Mouse (Mus musculus) spleen, adult 10 weeks (tissue): ENCODE measurements around the gene Pla2g12a. TPM values are rescaled to one million over a fixed set of nuclear protein-coding genes. Genes with fewer than 3 reads are reported as not detected.

Experiments used
- polyA plus RNA-seq: library from polyadenylated mRNA; stranded (reverse); fragments of 350-450 nt; fragmentation: Illumina TruSeq; extraction: RNeasy Lipid Tissue Mini Kit (QIAGEN cat#74804); gene quantifications from one replicate; pipeline ENCODE4 v1.2.3, GENCODE M21; 2015; ENCODE audit warnings: low replicate concordance; ENCODE audit not compliant: insufficient read depth

The Pla2g12a gene
- 12.0 TPM for polyA plus RNA-seq

DNA sequence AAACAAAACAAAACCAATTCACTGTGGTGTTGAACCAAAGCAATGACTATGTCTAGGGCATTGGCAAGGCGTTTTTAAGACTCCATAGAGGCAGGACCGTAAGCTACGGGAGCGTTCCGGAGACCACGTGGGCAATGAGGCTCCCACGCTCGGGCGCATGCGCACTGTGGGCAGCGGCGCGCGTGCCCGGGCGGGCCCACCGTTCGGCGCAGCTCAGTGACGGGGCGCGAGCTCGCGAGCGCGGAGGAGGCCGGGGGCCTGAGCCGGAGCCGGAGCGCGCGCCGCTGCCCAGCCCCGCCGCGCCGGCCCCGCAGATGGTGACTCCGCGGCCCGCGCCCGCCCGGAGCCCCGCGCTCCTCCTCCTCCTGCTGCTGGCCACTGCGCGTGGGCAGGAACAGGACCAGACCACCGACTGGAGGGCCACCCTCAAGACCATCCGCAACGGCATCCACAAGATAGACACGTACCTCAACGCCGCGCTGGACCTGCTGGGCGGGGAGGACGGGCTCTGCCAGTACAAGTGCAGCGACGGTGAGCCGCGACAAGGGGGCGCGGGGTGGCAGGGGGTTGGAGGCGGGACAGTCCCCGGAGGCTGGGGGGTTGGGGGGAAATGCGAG is at the start of gene Pla2g12a:
Gene Pla2g12a, plus strand, starts transcription at position 202 of the 617 bp plus-strand sequence.

DNA sequence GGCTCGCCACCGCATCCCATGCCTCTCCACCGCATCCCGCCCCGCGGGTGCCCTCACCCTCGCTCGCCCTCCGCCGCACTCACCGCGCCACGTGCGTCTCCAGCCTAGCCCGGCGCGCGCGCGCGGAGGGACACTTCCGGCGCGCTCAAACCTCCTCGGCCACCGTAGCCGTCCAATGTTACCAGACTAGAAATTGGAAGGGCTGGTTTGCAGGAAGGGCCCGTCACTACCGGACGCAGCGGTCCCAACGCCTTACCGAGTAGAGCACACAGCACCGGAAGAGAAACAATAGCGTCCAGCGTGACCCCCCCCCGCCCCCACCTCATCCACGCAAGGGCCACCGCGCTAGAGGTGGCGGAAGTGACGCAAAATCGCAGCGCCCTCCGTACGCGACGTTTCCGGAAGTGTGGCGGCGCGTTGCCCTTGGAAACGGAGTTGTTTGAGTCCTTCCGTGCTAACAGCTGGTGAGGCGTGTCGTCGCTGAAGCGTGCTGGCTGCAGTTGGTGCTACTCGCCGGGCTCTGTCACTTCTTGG is 47.3 kb upstream of the Pla2g12a start, which contains the start of gene Gar1:
Gene Gar1, minus strand, starts transcription at position 362 of the 534 bp plus-strand sequence.

DNA sequence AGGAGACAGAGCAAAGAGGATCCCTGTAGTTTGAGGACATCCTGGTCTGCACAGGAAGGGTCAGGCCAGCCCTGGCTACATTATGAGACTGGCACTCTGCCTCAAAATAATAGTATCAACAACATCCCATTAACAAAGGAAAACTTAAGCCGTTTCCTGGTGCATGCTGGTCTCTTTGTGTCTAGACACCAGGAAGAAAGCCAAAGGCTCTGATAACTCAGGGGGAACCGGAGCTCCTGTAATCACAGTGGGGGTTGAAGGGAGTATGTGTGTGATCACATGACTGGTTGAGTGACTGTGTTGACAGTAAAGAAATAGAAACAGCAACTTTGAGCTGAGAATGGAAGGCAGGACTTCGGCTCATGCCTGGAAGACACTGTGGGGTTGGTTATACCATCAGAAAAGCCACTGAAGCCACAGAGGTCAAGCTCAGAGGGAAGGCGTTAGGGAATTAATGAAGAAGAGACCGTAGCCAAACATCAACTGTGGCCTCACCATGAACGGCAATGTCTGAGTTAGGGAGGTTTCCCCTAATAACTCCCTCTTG is 42.9 kb upstream of the Pla2g12a start, which contains the start of gene Cfi:
Gene Cfi, plus strand, starts transcription at position 497 of the 547 bp plus-strand sequence.

DNA sequence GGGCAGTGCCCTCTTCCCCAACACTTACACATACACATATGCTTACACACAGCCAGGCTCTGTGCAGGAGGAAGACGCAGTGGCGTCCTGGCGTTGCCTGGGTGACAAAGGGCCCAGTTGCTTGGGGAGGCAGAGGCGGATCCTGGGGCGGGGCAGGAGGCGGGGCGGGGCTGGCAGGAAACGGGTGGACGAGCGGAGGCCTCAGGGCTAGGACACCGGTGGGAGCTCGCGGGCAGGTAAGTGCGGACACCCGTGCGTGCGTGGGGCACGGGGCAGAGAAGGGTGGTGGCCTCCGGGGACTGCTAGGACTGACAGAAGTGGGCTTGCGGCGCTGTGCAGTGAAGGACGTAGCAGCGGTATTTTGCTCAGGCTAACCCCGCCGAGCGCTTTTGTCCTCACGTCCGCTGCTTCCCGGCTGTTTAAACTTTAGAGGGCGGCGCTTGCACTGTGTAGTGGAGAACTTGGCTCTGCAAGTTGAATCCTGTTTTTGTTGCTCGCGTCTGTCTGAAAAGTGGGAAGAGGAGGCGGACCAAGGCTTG is 22.9 kb downstream of the Pla2g12a start, which contains the start of gene Casp6:
Gene Casp6, plus strand, starts transcription at position 155 of the 539 bp plus-strand sequence.

Other genes starting within 250 kb of the Pla2g12a start
- 1.7 TPM for gene Egf, start 123.3 kb upstream of the Pla2g12a start, polyA plus RNA-seq
- not detected for gene Lrit3, start 74.6 kb upstream of the Pla2g12a start, polyA plus RNA-seq
- gene Rrh, start 56.0 kb upstream of the Pla2g12a start, polyA plus RNA-seq = 0.22 TPM
- 75.7 TPM for gene Gar1, start 47.2 kb upstream of the Pla2g12a start, polyA plus RNA-seq
- gene Cfi, start 42.7 kb upstream of the Pla2g12a start, polyA plus RNA-seq = 0.11 TPM
- gene Casp6, start 22.8 kb downstream of the Pla2g12a start, polyA plus RNA-seq = 33.1 TPM
- gene Mcub, start 91.6 kb downstream of the Pla2g12a start, polyA plus RNA-seq = 7.7 TPM
- gene Sec24b, start 182.9 kb downstream of the Pla2g12a start, polyA plus RNA-seq = 69.5 TPM